Mouse (Mus musculus): ENCODE measurements around the gene Erc1. TPM values are rescaled to one million over a fixed set of nuclear protein-coding genes. Genes with fewer than 3 reads are reported as not detected.

Gene Erc1
- polyA plus RNA-seq, 1 experiment = 2.5 TPM

GRCm38 (mm10) chr6:119674811-119675209 lies 173.2 kb downstream of the Erc1 start:
- TF ChIP-seq GATA1 (IDR thresholded peaks at IDR 0.05; ENCODE audit: low read length) = no peak

- TF ChIP-seq GATA1 (IDR thresholded peaks at IDR 0.05; ENCODE audit: low read length) = no peak
Measured at GRCm38 (mm10) chr6:119674201-119674810, 173.7 kb downstream of the Erc1 start.

- TF ChIP-seq GATA1 (IDR thresholded peaks at IDR 0.05; ENCODE audit: low read length) = no peak
Measured at GRCm38 (mm10) chr6:119669746-119670145, 178.2 kb downstream of the Erc1 start.

GRCm38 (mm10) chr6:119662936-119663335 lies 185.0 kb downstream of the Erc1 start:
- TF ChIP-seq GATA1 (IDR thresholded peaks at IDR 0.05; ENCODE audit: low read length) = no peak

GRCm38 (mm10) chr6:119661081-119661493 lies 186.9 kb downstream of the Erc1 start:
- no peak for TF ChIP-seq GATA1 (IDR thresholded peaks at IDR 0.05; ENCODE audit: low read length)

GRCm38 (mm10) chr6:119658441-119658840 lies 189.5 kb downstream of the Erc1 start:
- no peak for TF ChIP-seq GATA1 (IDR thresholded peaks at IDR 0.05; ENCODE audit: low read length)

GRCm38 (mm10) chr6:119657418-119658178 lies 190.4 kb downstream of the Erc1 start:
- TF ChIP-seq GATA1 (IDR thresholded peaks at IDR 0.05; ENCODE audit: low read length) = no peak

- TF ChIP-seq GATA1 (IDR thresholded peaks at IDR 0.05; ENCODE audit: low read length) = no peak
Measured at GRCm38 (mm10) chr6:119643880-119644460, 204.0 kb downstream of the Erc1 start.

GRCm38 (mm10) chr6:119643178-119643728 lies 204.7 kb downstream of the Erc1 start:
- no peak for TF ChIP-seq GATA1 (IDR thresholded peaks at IDR 0.05; ENCODE audit: low read length)

GRCm38 (mm10) chr6:119642718-119643117 lies 205.2 kb downstream of the Erc1 start:
- TF ChIP-seq GATA1 (IDR thresholded peaks at IDR 0.05; ENCODE audit: low read length) = no peak

GRCm38 (mm10) chr6:119635629-119636028 lies 212.3 kb downstream of the Erc1 start:
- TF ChIP-seq GATA1 (IDR thresholded peaks at IDR 0.05; ENCODE audit: low read length) = no peak

GRCm38 (mm10) chr6:119630622-119631021 lies 217.3 kb downstream of the Erc1 start:
- TF ChIP-seq GATA1 (IDR thresholded peaks at IDR 0.05; ENCODE audit: low read length) = no peak

GRCm38 (mm10) chr6:119601379-119601778 lies 246.6 kb downstream of the Erc1 start:
- no peak for TF ChIP-seq GATA1 (IDR thresholded peaks at IDR 0.05; ENCODE audit: low read length)

GRCm38 (mm10) chr6:119595440-119595839 lies 252.5 kb downstream of the Erc1 start:
- no peak for TF ChIP-seq GATA1 (IDR thresholded peaks at IDR 0.05; ENCODE audit: low read length)

- no peak for TF ChIP-seq GATA1 (IDR thresholded peaks at IDR 0.05; ENCODE audit: low read length)
Measured at GRCm38 (mm10) chr6:119590872-119591271, 257.1 kb downstream of the Erc1 start.

GRCm38 (mm10) chr6:119587897-119588296 lies 260.1 kb downstream of the Erc1 start:
- TF ChIP-seq GATA1 (IDR thresholded peaks at IDR 0.05; ENCODE audit: low read length) = no peak
